Mouse (Mus musculus) G1E (cell line): ENCODE measurements around the gene Ascl5. TPM values are rescaled to one million over a fixed set of nuclear protein-coding genes. Genes with fewer than 3 reads are reported as not detected.

Experiments used
- ATAC-seq: 2 replicates; pipeline ENCODE4 v1.8.0; 2016; ENCODE audit warnings: mild to moderate bottlenecking; ENCODE audit not compliant: insufficient number of reproducible peaks, poor library complexity, low FRiP score, severe bottlenecking; ENCODE audit errors: extremely low read depth
- DNase-seq: peaks from one replicate; pipeline ENCODE4 v3.0.0; 2012; ENCODE audit warnings: low spot score
- H3K27me3 ChIP-seq: 2 replicates; pipeline ENCODE4 v1.6.1; 2012; ENCODE audit warnings: mild to moderate bottlenecking, low read length, inconsistent platforms; ENCODE audit not compliant: insufficient read depth
- H3K36me3 ChIP-seq: replicated peaks from 2 replicates; pipeline ENCODE3; 2012; ENCODE audit warnings: mild to moderate bottlenecking, inconsistent platforms
- H3K4me1 ChIP-seq: 2 replicates; pipeline ENCODE4 v1.6.1; 2012; ENCODE audit warnings: low read depth, low read length, inconsistent platforms, mixed read lengths; ENCODE audit not compliant: insufficient read depth
- H3K4me3 ChIP-seq: 2 replicates; pipeline ENCODE4 v1.5.1; 2012; ENCODE audit warnings: low read depth, mild to moderate bottlenecking, inconsistent platforms, low read length, moderate library complexity, mixed read lengths
- H3K9me3 ChIP-seq: replicated peaks from 2 replicates; pipeline ENCODE4 v1.6.1; 2012; ENCODE audit warnings: inconsistent platforms
- CTCF ChIP-seq: IDR thresholded peaks from 2 replicates; pipeline ENCODE4 v1.5.1; 2012; ENCODE audit warnings: low read depth, low read length, inconsistent platforms, mixed read lengths
- GATA1 ChIP-seq: IDR thresholded peaks from 2 replicates; pipeline ENCODE4 v1.6.1; 2012; ENCODE audit warnings: borderline replicate concordance, low read length, inconsistent platforms, mixed read lengths
- GATA2 ChIP-seq: IDR thresholded peaks from 2 replicates; pipeline ENCODE4 v1.6.1; 2012; ENCODE audit warnings: low read depth, low read length, inconsistent platforms, borderline replicate concordance
- POLR2AphosphoS5 ChIP-seq: IDR thresholded peaks from 2 replicates; pipeline ENCODE4 v1.6.1; 2012; ENCODE audit warnings: low read depth, low read length, inconsistent platforms; ENCODE audit not compliant: insufficient replicate concordance
- TAL1 ChIP-seq: conservative IDR thresholded peaks from 2 replicates; pipeline ENCODE4 v1.6.1; 2012; ENCODE audit warnings: low read depth, low read length, inconsistent platforms, mixed read lengths
- polyA plus RNA-seq: library from polyadenylated mRNA; stranded (reverse); fragments of >175 nt; gene quantifications from 2 replicates; pipeline ENCODE4 v1.2.3, GENCODE M21; 2012
- total RNA-seq, 2 experiments: library from RNA; stranded (forward) in 1 of 2; stranded (reverse) in 1 of 2; fragments of 200-1000 nt in 1 of 2; fragments of >200 nt in 1 of 2; fragmentation: Nextera tagmentation in 1 of 2; gene quantifications; 2 replicates each; pipeline ENCODE4 v1.2.3; 2014 to 2017

Ascl5 gene
- total and polyA plus RNA-seq, 3 experiments: not detected

GRCm38 (mm10) chr1:136077656-136078055, 27.1 kb downstream of the Ascl5 start:
- TF ChIP-seq GATA2 (no peak), GATA1 (no peak), TAL1 (no peak), CTCF (no peak), POLR2AphosphoS5 (no peak)
- no peaks in the 10 kb centered on the region for H3K36me3 ChIP-seq
- DNase-seq (no peak), ATAC-seq (no peak)
- peaks cover 6% of the 10 kb centered on the region; the same call in 1 of the 2 replicates for H3K4me1 ChIP-seq
- H3K4me3 ChIP-seq: no peak overlapping the region
- H3K27me3 ChIP-seq: peaks cover 62% of the 10 kb centered on the region
- H3K9me3 ChIP-seq: no peaks in the 10 kb centered on the region

- no peaks in the 10 kb centered on the region for H3K36me3 ChIP-seq
Measured at GRCm38 (mm10) chr1:136081161-136081560, 30.6 kb downstream of the Ascl5 start.

GRCm38 (mm10) chr1:136085988-136086685, 35.5 kb downstream of the Ascl5 start:
- Histone ChIP-seq H3K4me1 (peaks cover 16% of the 10 kb centered on the region), H3K36me3 (no peaks in the 10 kb centered on the region), H3K27me3 (peaks cover 67% of the 10 kb centered on the region), H3K4me3 (no peak overlapping the region), H3K9me3 (no peaks in the 10 kb centered on the region)
- ATAC-seq (no peak), DNase-seq (no peak)
- TF ChIP-seq GATA2 (no peak), CTCF (no peak), TAL1 (no peak), POLR2AphosphoS5 (no peak), GATA1 (no peak)

More at GRCm38 (mm10) chr1:136081161-136081560, 30.6 kb downstream of the Ascl5 start:
- peaks cover 7% of the 10 kb centered on the region for H3K4me1 ChIP-seq
- TF ChIP-seq TAL1 (no peak), CTCF (no peak)
- no peak for DNase-seq
- no peak overlapping the region for H3K4me3 ChIP-seq
- ATAC-seq: no peak
- peaks cover 61% of the 10 kb centered on the region for H3K27me3 ChIP-seq
- no peaks in the 10 kb centered on the region for H3K9me3 ChIP-seq

GRCm38 (mm10) chr1:136089368-136090165, 39.0 kb downstream of the Ascl5 start:
- no peak for TF ChIP-seq GATA1
- ATAC-seq: no peak
- Histone ChIP-seq H3K4me3 (no peak overlapping the region), H3K27me3 (peaks cover 82% of the 10 kb centered on the region), H3K4me1 (peaks cover 20% of the 10 kb centered on the region), H3K36me3 (no peaks in the 10 kb centered on the region), H3K9me3 (no peaks in the 10 kb centered on the region)
- DNase-seq: no peak

GRCm38 (mm10) chr1:136093726-136094125, 43.1 kb downstream of the Ascl5 start:
- TF ChIP-seq POLR2AphosphoS5 (no peak), GATA2 (no peak), CTCF (no peak), GATA1 (no peak)
- DNase-seq: no peak
- H3K4me1 ChIP-seq: peaks cover 16% of the 10 kb centered on the region
- H3K27me3 ChIP-seq: peaks cover 80% of the 10 kb centered on the region
- no peak for ATAC-seq
- no peaks in the 10 kb centered on the region for H3K36me3 ChIP-seq
- no peaks in the 10 kb centered on the region for H3K9me3 ChIP-seq
- H3K4me3 ChIP-seq: no peak overlapping the region

- H3K27me3 ChIP-seq: peaks cover 72% of the 10 kb centered on the region
- ATAC-seq: no peak
Measured at GRCm38 (mm10) chr1:136094807-136095206, 44.2 kb downstream of the Ascl5 start.

More at GRCm38 (mm10) chr1:136094807-136095206, 44.2 kb downstream of the Ascl5 start:
- Histone ChIP-seq H3K4me1 (peaks cover 18% of the 10 kb centered on the region), H3K4me3 (no peak overlapping the region), H3K9me3 (peaks cover 2% of the 10 kb centered on the region), H3K36me3 (no peaks in the 10 kb centered on the region)
- no peak for DNase-seq
- TF ChIP-seq TAL1 (no peak), GATA1 (no peak), POLR2AphosphoS5 (no peak), GATA2 (no peak), CTCF (no peak)

Other genes with a start within 250 kb of the Ascl5 start
- gene Lad1, start 232.2 kb upstream of the Ascl5 start, total RNA-seq (2014; fragmentation: Nextera tagmentation): not detected in 2 replicates
- 0.16 TPM in 1 of 2 replicates, not detected in the other for gene Lad1, start 232.2 kb upstream of the Ascl5 start, total RNA-seq (2017)
- not detected in 2 replicates for gene Lad1, start 232.2 kb upstream of the Ascl5 start, polyA plus RNA-seq
- not detected in 2 replicates for gene Tnnt2, start 214.4 kb upstream of the Ascl5 start, total RNA-seq (2014; fragmentation: Nextera tagmentation)
- 0.17 and 0.38 TPM in 2 replicates for gene Tnnt2, start 214.4 kb upstream of the Ascl5 start, total RNA-seq (2017)
- not detected in 2 replicates for gene Tnnt2, start 214.4 kb upstream of the Ascl5 start, polyA plus RNA-seq
- not detected in 2 replicates for gene Pkp1, start 131.6 kb upstream of the Ascl5 start, total RNA-seq (2014; fragmentation: Nextera tagmentation)
- gene Pkp1, start 131.6 kb upstream of the Ascl5 start, total RNA-seq (2017): under 0.01 and 0.05 TPM in 2 replicates
- not detected in 2 replicates for gene Pkp1, start 131.6 kb upstream of the Ascl5 start, polyA plus RNA-seq
- gene Igfn1, start 44.5 kb upstream of the Ascl5 start, total RNA-seq (2014; fragmentation: Nextera tagmentation): not detected in 2 replicates
- 0.06 and 0.11 TPM in 2 replicates for gene Igfn1, start 44.5 kb upstream of the Ascl5 start, total RNA-seq (2017)
- gene Igfn1, start 44.5 kb upstream of the Ascl5 start, polyA plus RNA-seq: 0.02 TPM in 1 of 2 replicates, not detected in the other
- gene Tmem9, start 42.7 kb upstream of the Ascl5 start, total RNA-seq (2014; fragmentation: Nextera tagmentation): 52.9 and 78.3 TPM in 2 replicates
- 63.5 and 71.3 TPM in 2 replicates for gene Tmem9, start 42.7 kb upstream of the Ascl5 start, total RNA-seq (2017)
- gene Tmem9, start 42.7 kb upstream of the Ascl5 start, polyA plus RNA-seq: 74.9 and 78.0 TPM in 2 replicates
- not detected in 2 replicates for gene Cacna1s, start 1.9 kb downstream of the Ascl5 start, total RNA-seq (2014; fragmentation: Nextera tagmentation)
- under 0.01 and 0.11 TPM in 2 replicates for gene Cacna1s, start 1.9 kb downstream of the Ascl5 start, total RNA-seq (2017)
- gene Cacna1s, start 1.9 kb downstream of the Ascl5 start, polyA plus RNA-seq: not detected in 2 replicates
- gene Kif21b, start 80.6 kb downstream of the Ascl5 start, total RNA-seq (2014; fragmentation: Nextera tagmentation): 46.2 and 51.9 TPM in 2 replicates
- gene Kif21b, start 80.6 kb downstream of the Ascl5 start, total RNA-seq (2017): 11.3 and 13.2 TPM in 2 replicates
- gene Kif21b, start 80.6 kb downstream of the Ascl5 start, polyA plus RNA-seq: 32.5 and 36.7 TPM in 2 replicates
- not detected in 2 replicates for gene Mroh3, start 162.0 kb downstream of the Ascl5 start, total RNA-seq (2014; fragmentation: Nextera tagmentation)
- 0.27 TPM in 1 of 2 replicates, not detected in the other for gene Mroh3, start 162.0 kb downstream of the Ascl5 start, total RNA-seq (2017)
- gene Mroh3, start 162.0 kb downstream of the Ascl5 start, polyA plus RNA-seq: not detected in 2 replicates
- not detected in 2 replicates for gene Inava, start 183.5 kb downstream of the Ascl5 start, total RNA-seq (2014; fragmentation: Nextera tagmentation)
- 0.11 and 0.17 TPM in 2 replicates for gene Inava, start 183.5 kb downstream of the Ascl5 start, total RNA-seq (2017)
- 0.13 and 0.21 TPM in 2 replicates for gene Inava, start 183.5 kb downstream of the Ascl5 start, polyA plus RNA-seq
- not detected in 2 replicates for gene Gpr25, start 210.1 kb downstream of the Ascl5 start, total RNA-seq (2014; fragmentation: Nextera tagmentation)
- gene Gpr25, start 210.1 kb downstream of the Ascl5 start, total RNA-seq (2017): not detected in 2 replicates
- gene Gpr25, start 210.1 kb downstream of the Ascl5 start, polyA plus RNA-seq: not detected in 2 replicates